Mouse (Mus musculus): ENCODE measurements around the gene Robo1.
A peak's percentile ranks its signal among the peaks of the same experiment; 100 is the strongest.

Robo1 gene

GRCm38 (mm10) chr16:72307537-72308330, at the start of gene Robo1:
TSS of gene Robo1 (plus strand) at chr16:72308306.
- DNase-seq (ENCODE audit: low spot score), result no peak

DNA sequence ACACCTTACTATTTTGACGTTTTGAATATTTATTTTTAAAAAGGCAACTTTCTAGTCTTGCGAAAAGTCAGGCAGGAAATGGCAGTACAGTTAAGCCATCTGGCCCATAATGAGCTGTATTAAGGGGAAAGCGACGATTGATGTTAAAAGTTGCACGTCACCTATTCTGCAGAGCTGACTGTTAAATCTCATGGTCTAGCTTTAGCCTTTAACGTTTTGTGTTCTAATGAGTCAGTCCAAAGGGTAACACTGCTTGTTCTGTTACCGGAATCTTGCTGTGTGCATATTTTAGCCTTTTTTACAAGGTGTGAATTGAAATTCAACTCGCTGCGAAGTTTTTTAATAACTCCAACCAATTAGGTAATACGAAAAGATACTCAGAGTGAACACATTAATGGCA, 40.3 kb upstream of the Robo1 start:
- no peak for DNase-seq (ENCODE audit: low spot score)

GRCm38 (mm10) chr16:72276390-72277074, 31.6 kb upstream of the Robo1 start:
- no peak for DNase-seq (ENCODE audit: low spot score)

DNA sequence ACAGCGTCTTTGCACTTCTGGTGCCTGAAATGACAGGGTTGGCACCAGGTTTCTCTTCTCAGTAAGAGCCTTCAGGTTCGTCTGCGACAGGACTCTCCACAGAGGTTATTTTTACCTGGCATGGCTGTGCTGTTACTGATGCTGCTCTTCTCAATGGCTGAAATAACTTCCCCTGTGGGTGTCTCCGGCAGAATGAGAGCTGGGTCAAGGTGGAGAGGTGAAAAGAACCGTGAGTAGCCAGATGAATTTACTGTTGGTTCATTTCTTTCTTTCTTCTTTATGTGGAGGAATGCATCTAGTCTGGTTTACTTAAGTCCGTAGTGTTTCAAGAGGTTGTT, 194 bp downstream of the Robo1 start:
- DNase-seq (ENCODE audit: low spot score), result no peak

- DNase-seq (ENCODE audit: low spot score), result no peak
These were observed 19.2 kb downstream of the Robo1 start for GRCm38 (mm10) chr16:72327321-72327720.

- no peak for DNase-seq (ENCODE audit: low spot score)
These were observed 20.5 kb downstream of the Robo1 start for GRCm38 (mm10) chr16:72328579-72328978.

- DNase-seq (ENCODE audit: low spot score), result no peak
These were observed 29.7 kb downstream of the Robo1 start for GRCm38 (mm10) chr16:72337757-72338156.

DNA sequence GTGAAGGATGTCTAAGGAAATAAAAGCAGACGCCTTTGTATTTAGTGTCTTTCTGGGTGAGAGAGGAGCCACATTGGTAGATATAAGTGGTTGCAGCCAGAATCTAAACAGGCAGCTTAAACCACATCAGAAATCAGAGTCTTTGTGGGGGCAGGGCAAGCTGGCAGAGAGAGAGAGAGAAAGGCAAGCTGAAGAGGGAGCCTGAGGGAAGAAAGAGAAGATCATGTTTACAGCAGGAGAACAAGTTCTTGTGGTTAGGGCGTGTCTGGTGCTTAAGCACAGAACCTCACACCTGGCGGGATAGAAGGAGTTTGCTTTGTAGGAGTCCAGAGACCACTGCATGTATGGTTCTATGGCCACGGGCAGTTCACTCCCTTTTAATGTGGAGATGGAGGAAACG, 42.3 kb downstream of the Robo1 start:
- no peak for DNase-seq (ENCODE audit: low spot score)

DNA sequence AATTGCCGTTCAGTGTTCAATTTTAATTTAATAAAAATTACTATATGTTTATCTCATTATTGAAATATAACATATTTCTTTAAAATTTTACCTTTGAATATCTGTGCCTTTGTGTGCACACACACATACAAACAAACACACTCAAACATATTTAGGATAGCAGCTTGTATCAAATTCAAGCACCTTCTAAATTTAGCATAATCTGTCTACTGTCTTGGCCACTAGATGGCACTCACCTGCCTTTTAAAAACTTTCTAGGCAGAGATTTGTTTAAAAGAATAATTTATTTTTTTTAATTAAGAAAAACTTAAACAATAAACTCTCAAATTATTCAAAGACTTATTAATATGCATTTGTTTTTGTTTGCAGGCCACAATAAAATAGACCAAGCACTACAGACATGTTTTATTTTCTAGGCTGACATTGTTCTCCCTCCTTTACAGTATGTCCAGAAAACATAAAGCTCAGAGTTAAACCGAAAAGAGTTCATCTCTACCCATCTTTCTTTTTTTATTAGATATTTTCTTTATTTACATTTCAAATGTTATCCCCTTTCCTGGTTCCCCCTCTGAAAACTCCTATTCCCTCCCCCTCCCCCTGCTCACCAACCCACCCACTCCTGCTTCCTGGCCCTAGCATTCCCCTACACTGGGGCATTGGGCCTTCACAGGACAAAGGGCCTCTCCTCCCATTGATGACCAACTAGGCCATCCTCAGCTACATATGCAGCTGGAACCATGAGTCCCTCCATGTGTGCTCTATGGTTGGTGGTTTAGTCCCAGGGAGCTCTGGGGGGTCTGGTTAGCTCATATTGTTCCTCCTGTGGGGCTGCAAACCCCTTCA, 48.6 kb downstream of the Robo1 start:
- DNase-seq (ENCODE audit: low spot score), result peak; percentile 57

GRCm38 (mm10) chr16:72376896-72377295, 68.8 kb downstream of the Robo1 start:
- no peak for DNase-seq (ENCODE audit: low spot score)

- DNase-seq (ENCODE audit: low spot score), result no peak
These were observed 73.7 kb downstream of the Robo1 start for GRCm38 (mm10) chr16:72381819-72382218.

- DNase-seq (ENCODE audit: low spot score), result no peak
These were observed 75.5 kb downstream of the Robo1 start for GRCm38 (mm10) chr16:72383566-72383965.

DNA sequence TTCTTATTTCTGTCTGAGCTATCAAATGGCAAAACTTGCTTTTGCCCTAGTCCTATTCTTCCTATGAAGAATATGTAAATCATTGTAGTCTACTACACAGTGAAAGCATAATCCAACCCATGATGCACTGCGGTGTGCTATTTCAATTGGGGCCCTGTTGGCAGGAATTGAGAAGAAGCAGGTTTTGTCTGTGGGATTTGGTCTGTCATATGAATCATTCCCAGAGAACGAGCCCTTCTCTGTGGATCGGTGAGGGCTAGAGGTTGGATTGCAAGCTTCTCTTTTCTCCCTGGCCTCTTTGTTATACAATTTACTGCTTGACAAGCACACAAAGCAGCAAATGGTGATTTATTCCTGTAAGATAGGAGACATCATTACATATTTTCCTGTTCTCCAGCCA, 85.4 kb downstream of the Robo1 start:
- DNase-seq (ENCODE audit: low spot score), result no peak

DNA sequence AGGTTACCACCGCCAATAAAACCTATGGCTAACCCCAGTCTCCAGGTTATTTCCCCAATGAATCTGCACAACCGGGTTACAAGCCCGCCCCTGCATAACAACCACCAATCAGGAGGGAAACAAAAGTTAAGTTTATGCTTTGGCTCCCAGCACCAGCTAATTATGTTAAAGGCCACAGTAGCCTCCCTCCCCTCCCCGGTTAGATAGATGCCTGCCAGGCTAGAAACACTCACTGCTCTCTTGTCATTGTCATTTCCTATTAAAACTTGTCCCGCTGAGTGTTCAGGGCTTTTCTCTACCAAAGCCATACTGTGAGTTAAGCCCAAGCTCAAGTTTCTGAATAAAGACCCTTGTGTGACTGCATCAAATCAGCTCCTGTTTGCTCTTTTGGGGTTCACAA, 90.7 kb downstream of the Robo1 start:
- no peak for DNase-seq (ENCODE audit: low spot score)

DNA sequence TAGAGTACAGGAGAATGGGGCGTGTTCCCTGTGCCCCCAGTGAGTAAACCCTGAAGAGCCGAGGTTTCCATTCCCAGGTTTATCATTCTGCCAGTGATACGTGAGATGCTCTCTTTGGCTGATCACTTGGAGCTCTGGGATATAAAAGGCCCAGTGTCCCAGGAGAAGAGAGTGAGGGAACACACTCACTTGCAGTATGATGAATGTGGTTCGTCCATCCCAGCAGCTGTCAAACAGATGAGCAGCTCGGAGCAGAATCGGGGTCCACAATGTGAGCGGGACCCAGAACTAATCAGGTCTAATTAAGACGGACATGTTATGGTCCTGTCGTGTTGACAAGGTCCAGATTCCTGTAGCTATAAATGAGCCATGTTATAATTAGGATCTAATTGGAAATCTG, 94.3 kb downstream of the Robo1 start:
- DNase-seq (ENCODE audit: low spot score), result no peak

DNA sequence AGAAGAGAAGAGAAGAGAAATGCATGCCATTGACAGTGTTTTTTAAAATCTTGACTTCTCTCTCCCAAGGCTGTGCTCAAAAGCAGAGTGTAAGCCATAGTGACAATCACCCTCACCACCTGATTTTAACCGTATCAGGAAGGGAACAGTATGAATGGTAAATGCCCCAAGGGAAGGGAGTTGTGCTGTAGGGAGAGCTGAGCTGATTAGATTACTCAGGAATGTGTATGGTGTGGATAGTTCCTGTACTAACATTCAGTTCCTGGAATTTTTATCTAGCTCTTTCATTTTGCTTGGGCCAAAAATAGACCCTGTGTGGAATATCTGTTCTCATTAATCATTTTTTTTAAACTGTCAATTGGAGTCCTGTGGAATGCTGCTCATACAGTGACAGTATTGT, 101.7 kb downstream of the Robo1 start:
- DNase-seq (ENCODE audit: low spot score), result no peak

GRCm38 (mm10) chr16:72411669-72412270, 103.7 kb downstream of the Robo1 start:
- no peak for DNase-seq (ENCODE audit: low spot score)

DNA sequence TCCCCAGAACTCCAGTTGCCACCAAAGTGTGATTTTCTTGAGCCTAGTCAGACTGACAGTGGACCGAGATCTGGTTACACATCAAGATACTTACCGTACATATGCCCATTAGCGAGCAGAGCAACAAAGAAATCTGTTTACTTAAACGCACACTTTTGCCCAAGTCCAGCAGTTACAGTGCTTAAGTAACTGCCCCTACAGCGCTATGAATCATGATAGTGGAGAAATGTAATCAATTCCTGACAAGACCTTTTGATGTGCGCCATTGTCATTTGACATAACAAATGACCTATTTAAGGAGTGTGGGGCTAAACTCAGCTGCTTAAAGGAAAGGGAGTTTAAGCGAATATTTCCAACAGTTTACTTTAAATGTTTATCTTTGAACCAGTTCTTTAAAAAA, 104.8 kb downstream of the Robo1 start:
- DNase-seq (ENCODE audit: low spot score), result no peak

DNA sequence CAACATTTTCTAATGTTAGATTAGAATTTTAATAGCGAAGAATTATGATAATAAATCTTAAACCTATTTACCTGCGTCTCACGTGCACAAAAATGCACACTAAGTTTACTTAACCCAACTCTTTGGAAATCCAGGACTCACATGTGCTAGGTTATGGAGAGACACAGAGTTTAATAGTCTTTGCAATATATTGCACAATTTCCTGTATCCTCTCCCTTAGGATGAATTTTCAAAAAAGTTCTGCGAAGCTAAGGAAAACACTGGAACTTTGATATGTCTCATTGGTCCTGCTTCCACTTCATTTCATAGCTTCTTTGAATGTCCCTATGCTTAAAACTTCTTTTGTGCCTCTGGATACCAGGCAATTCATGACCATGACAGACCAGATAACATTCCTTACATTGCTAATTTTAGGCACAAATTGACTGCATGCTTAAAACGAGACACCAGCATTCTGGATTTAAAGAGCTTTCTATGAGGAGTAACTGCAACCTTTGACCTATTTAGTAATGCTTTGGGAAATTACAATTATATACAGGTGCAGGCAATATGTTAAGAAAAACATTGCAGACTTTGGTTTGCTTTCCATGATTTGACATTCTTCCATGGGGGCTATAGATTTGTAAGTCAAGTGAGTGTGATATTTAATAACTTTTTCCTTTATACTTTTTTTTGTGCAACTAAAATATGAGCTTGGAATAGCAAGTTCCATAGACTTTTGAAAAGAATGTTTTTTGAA, 111.4 kb downstream of the Robo1 start:
- no peak for DNase-seq (ENCODE audit: low spot score)

- DNase-seq (ENCODE audit: low spot score), result no peak
These were observed 114.3 kb downstream of the Robo1 start for GRCm38 (mm10) chr16:72422426-72422825.

DNA sequence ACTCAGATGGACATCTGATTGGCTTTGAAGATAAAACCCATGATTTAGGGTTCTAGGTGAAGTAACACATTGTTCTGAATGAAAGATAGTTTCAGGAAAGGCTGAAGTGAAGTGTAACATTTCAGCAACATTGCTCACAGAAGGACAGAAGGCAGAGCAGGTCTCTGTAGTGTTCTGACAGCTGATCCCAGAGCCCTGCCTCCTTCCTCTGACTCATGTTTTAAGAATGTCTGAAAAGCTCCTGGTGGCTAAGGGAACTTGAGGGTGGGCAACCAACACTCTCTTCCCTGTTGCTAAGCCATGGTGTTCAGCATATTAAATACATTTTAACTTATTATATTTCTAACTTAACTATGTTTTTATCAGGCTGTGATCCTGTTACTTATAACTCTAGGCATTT, 126.3 kb downstream of the Robo1 start:
- DNase-seq (ENCODE audit: low spot score), result no peak

Data from adipocyte (in vitro differentiated cells).